Mouse (Mus musculus) lung, postnatal 25 days (tissue): Measurements from ENCODE around the gene Rtl1.

Source experiments
- DNase-seq: peaks from one replicate; pipeline ENCODE4 v3.0.0; 2022; ENCODE audit warnings: low spot score

Gene Rtl1

GRCm38 (mm10) chr12:109572259-109572658 is 27.9 kb downstream of the Rtl1 start:
- DNase-seq = no peak

DNA sequence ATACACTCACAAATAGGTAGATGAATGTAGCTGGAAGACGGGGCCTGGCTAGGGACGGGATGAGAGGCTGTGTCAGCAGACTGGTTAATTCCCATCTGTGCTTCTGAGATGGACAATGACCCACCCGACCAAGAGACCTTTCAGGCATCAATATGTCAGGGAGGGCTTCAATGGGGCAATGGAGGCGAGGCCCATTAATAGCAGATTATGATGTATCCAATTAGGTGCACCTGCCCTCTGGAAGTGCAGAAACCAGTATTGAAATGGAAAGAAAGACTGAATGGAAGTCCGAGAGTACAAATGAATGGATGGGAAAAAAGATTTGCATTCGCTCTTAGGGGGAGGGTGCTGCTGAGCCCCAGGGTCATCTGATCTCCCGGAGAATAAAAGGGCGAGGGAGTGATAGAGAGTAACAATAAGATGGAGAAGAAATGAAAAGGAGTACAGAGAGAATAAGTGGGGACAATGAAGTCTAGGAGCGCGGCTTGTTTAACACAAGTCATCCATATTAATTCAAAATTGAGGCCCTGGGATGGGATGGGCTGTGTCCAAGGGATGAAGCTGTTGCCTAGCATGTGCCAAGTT is 39.9 kb downstream of the Rtl1 start:
- DNase-seq = no peak

DNA sequence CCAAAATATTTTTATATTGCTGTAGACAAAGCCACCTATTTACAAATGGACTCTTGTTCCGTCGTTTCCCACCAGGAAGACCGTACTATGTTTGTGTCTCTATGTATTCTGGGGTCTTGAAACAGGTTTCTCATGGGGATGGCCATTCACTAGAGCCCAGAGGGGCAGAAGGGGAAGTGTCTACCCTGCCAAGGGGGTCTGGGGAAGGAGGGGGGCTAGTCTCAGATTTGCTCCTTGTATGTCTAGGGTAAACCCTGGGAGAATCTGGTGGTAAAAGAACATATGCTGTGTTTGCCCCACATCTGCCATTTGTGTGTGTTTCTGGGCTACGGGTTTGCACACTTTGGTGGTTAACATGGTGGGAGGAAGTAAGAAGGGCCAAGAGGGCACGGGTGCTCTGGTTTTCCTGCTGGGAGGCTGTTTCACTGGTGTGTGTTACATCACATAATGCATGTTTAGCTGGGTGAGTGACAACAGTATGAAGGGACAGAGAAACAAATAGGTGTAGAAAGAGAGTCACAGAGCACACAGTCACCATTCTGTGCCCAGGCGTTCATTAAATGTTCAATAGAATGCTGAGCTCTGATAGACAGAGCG is 41.1 kb downstream of the Rtl1 start:
- DNase-seq = no peak

DNA sequence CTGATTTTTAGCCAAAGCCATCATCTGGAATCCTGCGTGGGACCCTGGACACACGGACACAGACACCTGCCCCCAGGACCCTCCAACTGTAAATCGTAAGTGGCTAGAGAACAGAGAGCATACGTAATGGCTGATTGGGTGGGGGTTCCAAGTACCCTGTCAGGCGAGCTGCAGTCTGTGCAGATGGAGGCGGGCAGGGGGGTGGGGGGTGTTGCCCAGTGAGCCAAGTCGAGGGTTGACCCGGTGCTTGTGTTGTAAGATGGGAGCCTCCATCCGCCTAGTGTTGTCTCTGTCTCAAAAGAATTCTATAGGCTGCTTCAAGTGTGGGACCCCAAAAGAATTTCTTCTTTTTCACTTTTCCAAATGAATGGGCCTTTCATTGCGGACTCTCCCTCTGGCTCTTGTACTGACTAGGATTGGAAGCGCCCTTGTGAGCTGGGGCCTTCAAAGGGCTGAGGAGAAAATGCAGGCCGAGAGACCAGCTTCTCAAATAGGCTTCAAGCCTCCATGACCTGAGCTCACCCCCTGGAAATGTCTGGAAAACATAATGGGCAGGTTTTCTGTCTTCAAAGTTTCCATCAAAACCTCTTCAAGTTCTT is 41.8 kb downstream of the Rtl1 start:
- DNase-seq = no peak

GRCm38 (mm10) chr12:109555837-109556409 is 44.2 kb downstream of the Rtl1 start:
- no peak for DNase-seq

GRCm38 (mm10) chr12:109553568-109553967 is 46.6 kb downstream of the Rtl1 start:
- DNase-seq = no peak

DNA sequence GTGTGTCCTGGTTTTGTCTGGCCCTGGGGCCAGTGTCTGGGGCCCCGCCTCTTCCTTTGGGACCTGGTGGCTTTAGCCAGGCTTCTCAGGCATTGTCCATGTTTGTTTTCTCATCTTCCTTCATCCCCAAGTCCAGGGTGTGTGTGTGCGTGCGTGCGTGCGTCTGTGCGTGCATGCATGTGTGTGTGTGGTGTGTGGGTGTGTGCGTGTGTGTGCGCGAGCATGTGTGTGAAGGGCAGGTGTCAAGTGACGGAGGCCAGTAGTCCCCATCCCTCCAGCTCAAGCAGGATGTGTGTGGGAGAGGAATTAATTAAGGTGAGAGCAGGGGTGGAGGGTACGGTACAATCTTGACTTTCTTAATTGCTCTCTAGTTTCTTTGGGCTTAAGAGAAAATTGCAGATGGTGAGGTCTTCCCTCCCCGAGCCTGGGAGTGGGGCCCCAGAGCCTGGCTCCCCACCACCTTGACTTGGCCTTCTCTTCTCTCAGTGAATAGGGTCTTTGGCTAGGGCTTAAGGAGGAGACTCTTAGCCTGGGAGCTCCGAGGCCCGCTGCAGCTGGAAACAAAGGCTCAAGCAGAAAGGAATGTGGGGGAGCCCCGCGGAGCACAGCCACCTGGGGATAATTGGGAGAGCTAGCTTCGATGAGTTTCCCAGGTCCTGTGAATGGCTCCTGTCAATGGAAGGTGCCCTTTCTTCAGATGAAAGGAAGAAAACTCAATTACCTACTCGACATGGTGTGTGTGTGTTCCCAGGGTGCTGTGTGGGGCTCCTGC is 47.2 kb downstream of the Rtl1 start:
- no peak for DNase-seq

GRCm38 (mm10) chr12:109551771-109552170 is 48.4 kb downstream of the Rtl1 start:
- DNase-seq = no peak

GRCm38 (mm10) chr12:109547085-109547484 is 53.0 kb downstream of the Rtl1 start:
- no peak for DNase-seq

DNA sequence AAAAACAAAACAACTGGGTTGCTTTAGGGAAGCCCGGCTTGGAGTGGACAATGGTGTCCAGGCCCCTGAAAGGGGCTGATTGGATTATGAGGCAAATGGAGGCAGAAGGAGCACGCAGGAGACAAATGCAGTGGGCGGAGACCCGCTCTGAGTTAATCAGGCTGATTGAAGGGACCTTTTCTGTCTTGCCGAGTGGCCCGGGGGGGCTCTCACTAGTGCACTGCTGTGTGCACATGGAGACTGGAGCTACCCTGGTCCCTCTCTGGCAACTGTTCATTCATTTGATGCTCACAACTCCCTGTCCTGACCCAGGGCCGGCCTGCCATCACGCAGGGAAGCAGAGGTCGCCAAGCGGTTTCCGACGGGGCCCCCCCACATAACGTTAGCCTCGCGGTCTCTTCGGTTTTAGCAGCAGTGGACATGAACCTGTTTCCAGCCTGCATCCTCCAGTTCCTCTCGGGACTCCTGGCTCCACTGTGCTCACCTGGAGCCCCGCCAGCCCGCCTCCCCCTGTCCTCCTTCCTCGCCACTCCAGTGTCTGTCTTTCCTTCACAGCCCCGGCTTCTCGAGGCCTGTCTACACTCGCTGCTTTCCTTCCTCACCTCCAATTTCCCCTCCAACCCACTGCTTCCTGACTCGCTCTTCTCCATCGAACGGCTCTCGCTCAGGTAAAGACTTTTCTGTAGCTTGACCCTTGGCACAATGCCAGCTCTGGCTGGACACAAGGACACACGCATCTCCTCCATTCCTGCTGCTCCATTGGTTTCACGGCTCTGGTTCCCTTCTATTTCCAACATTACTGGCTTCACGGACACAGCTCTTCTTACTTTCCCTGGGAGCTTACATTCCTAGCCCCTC is 54.0 kb downstream of the Rtl1 start:
- DNase-seq = no peak

- no peak for DNase-seq
Observed at GRCm38 (mm10) chr12:109543281-109543923, 56.7 kb downstream of the Rtl1 start.

DNA sequence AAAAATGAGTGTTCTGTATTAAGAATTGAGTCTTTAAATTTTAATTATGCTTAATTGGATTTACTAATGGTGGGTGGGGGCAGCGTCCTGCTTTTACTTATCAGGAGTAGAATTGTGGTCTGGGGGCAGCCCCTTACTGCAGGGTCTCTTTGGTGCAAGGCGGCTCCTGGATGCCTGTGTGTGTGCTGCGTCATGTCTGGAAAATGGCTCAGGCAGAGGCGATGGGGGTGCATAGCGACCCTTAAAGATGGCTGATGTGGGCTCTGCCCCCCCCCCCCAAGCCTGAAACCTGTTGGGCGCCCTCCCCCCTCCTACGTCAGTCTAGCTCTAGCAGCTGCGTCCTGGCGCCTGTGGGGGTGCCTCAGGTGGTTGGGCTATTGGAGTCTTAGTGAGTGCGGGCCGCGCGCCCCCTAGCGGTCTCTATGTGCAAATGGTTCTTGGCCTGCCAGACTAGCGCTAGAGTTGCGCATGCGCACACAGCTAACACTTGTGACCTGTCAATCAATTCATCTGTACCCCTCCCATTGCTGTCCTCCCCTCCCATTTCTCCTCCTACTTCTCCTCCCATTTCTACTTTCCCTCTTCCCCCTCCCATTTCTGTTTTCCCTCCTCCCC is 57.4 kb downstream of the Rtl1 start:
- peak; percentile 29 for DNase-seq

DNA sequence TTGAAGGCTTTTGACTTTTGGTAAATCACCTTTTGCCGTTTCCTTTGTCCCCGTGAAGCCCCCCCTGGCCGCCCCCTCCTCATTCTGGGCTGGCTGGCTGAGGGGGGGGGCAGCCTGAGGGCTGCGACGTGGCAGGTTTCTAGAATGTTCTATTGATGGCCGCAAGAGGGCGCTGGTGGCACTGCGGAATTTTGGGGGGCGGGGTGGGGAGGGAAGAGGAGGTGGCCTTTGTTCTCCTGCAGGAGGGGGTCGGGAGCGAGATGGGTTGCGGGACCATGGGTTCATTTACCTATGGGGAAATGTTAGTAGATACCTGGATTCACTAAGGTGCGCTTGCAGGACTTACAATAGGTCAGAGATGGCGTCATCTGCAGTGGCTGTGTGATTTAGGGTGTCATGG is 58.1 kb downstream of the Rtl1 start:
- no peak for DNase-seq

DNA sequence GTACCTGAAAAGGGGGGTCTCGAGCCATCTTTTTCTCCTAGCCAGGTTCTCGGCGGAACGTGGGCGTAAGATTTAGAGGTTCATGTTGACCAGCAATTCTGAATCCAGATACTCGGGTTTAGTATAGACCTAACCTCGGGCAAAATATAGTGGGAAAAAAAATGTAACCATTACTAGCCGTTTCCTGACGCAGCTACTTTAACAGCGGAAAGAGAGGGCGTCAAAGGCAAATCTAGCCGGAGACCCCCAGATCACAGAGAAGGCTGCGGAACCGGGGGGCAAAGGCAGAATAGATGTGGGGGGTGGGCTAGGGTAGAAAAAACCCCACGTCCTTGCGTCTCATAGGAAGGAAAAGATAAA is 58.6 kb downstream of the Rtl1 start:
- DNase-seq = no peak

GRCm38 (mm10) chr12:109540739-109541539 is 59.2 kb downstream of the Rtl1 start:
- DNase-seq = no peak

DNA sequence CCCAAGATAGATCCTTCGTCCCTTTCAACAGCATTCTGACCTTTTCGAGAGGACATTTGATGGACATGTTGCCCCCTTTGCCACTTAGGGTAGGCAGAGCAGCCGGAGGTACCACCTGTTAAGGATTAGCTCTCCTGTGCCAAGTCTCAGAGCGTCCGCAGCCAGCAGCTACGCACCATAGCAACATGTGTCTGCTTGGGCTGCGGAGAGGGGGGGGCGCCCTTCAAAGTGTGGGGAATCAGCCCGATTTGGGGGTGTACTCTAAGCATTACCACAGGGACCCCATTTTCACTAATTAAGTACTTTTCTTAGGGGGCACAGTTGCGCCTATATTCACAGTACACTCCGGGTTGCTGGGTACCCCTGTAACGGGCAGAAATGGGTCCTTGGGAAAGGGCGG is 60.2 kb downstream of the Rtl1 start:
- no peak for DNase-seq
